ENCODE assay signal across 21 mouse cellular contexts in genomic region chr1:153111596-153111995, GRCm38 (mm10).
"Had no signal": no experiment of that assay in that cellular context is flagged by ENCODE, and none has a peak within 500 bp of the region (broad histone marks: within the 10 kb centered on the region; RNA-seq: fewer than 3 reads in every experiment).

No protein-coding gene starts in this region.

- H3K27ac ChIP-seq: kidney, postnatal 0 days; layer of hippocampus, adult 2 months; limb, embryonic 10.5 days; limb, embryonic 13.5 days; liver, embryonic 12.5 days; liver, embryonic 15.5 days; midbrain, embryonic 12.5 days; midbrain, embryonic 15.5 days; neural tube, embryonic 12.5 days; neural tube, embryonic 15.5 days; stomach, embryonic 15.5 days had no signal

- H3K4me3 ChIP-seq: layer of hippocampus, adult 2 months; limb, embryonic 10.5 days; limb, embryonic 13.5 days; liver, embryonic 12.5 days; liver, embryonic 15.5 days; megakaryocyte, embryonic 14.5 days; midbrain, embryonic 12.5 days; midbrain, embryonic 15.5 days; neural tube, embryonic 12.5 days; neural tube, embryonic 15.5 days; stomach, embryonic 15.5 days had no signal

- DNase-seq: kidney, adult 18-20 months; kidney, postnatal 25 days; layer of hippocampus, adult 9-11 months; liver; lung, adult 18-20 months; lung, postnatal 10 days; right cerebral cortex, postnatal 25 days; spleen, adult 18-20 months; thymus, postnatal 25 days had no signal

- H3K4me1 ChIP-seq: limb, embryonic 10.5 days; liver, embryonic 15.5 days; stomach, embryonic 15.5 days had no signal
